Mouse (Mus musculus): ENCODE data around the gene Haspin.
A peak's percentile ranks its signal among the peaks of the same experiment; 100 is the strongest.

The Haspin gene

GRCm38 (mm10) chr11:73144261-73144681 is 6.2 kb upstream of the Haspin start:
- DNase-seq (ENCODE audit: low spot score) = no peak

- no peak for DNase-seq (ENCODE audit: low spot score)
These were observed 978 bp downstream of the Haspin start for GRCm38 (mm10) chr11:73137116-73137515.

- DNase-seq (ENCODE audit: low spot score) = no peak
These were observed 1.5 kb downstream of the Haspin start for GRCm38 (mm10) chr11:73136587-73136986.

DNA sequence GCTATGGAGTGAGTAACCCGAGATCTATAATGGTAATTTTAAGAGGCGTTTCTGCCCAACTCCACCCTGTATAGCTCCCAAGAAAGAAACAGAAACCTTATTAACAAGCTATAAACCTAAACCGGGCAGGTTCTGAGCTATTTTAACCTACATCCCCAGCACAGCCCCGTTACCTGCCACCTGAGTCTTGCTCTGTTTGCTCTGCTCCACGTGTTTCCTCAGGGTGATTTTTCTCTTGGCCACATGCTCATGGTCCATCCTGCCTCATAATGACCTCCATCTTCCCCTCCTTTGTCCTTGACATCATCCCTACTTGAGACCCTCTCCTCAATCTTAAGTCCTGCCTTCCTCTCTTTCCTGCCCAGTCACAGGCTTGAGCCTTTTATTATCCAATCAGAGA is 3.9 kb downstream of the Haspin start:
- no peak for DNase-seq (ENCODE audit: low spot score)

DNA sequence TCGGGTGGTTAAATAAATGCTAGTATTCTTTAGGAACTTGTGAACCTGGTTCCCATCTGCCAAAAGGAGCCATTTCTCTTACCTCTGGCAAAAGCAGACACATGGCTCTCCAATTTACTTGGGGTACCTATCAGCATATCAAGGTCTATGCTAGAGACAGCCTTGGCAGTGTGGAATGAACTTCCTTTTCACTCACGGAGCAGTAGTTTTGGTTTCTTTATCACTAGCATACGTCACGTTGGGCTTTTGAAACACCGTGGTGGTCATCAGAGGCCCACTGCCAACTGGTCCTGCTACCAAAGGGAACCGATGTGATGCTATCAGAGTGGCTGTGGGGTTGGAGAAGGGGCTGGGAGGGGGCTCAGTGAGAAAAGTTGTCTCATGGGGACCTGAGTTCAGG is 5.1 kb downstream of the Haspin start:
- no peak for DNase-seq (ENCODE audit: low spot score)

- no peak for DNase-seq (ENCODE audit: low spot score)
These were observed 7.1 kb downstream of the Haspin start for GRCm38 (mm10) chr11:73131020-73131419.

GRCm38 (mm10) chr11:73126495-73126894 is 11.6 kb downstream of the Haspin start:
- no peak for DNase-seq (ENCODE audit: low spot score)

- DNase-seq (ENCODE audit: low spot score) = no peak
These were observed 26.7 kb downstream of the Haspin start for GRCm38 (mm10) chr11:73111414-73111813.

- no peak for DNase-seq (ENCODE audit: low spot score)
These were observed 28.2 kb downstream of the Haspin start for GRCm38 (mm10) chr11:73109941-73110340.

DNA sequence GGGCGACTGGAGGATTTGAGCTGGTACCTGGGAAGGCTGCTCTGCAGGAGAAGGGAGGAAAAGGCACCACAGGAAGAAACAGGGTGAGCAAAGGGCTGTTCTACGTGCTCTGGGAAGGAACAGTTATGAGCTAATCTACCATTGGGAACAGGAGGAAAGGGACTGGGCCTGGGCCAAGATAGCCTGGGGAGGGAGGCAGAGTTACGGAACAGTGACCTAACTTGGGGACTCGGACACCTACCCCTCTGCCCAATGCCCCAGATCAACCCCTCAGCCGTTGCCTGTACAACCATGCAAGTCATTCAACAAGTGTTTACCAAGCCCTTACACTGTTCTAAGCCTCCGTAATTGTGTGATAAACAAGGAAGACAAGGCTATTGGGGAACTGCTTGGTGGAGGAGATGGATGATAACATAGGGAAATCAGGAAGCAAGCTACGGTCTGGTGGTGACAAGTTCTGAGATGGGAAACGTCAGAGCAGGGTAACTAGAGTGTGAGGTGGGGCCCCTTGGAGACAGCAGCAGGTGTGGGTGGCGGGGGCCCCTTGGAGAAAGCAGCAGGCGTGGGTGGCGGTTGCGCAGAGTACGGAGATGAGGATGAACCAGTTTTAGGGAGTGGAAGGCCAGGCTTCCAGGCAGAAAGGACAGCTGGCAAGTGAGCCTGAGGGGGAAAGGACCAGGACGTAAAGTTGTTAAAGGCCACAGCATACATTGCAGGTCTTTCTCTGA is 29.0 kb downstream of the Haspin start:
- DNase-seq (ENCODE audit: low spot score) = no peak

DNA sequence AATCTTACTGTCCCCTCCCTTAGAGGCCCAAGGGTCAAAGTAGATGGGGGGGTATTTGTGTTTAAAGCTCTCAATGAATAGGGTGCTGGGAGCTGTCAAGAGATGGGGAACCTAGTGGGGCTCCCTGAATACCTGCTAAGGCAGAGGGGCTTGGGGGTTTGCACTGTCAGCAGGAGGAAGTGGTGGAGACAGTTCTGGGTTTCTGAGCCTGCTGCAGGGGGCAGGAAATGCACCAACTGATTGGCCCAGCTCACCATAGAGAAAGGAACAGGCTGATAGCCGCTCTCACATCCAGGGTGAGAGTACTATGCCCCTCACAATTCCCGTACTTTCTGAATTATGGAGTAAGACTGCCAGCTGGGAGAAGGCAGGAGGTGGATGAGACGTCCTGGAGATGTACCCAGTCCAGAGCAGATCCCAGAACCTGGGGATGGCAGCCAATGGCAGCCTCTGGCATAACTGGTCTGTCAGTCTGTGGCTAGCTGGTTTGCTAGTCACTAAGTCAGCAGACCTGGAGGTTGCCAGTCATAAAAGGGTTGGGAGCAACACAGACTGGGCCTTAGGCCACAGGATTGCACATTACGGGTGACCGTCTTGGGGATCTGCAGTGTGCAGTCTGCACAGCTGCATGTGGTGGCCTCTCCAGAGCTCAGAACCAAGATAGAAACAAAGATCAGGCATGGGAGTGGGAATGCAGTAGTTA is 29.7 kb downstream of the Haspin start:
- DNase-seq (ENCODE audit: low spot score) = no peak

DNA sequence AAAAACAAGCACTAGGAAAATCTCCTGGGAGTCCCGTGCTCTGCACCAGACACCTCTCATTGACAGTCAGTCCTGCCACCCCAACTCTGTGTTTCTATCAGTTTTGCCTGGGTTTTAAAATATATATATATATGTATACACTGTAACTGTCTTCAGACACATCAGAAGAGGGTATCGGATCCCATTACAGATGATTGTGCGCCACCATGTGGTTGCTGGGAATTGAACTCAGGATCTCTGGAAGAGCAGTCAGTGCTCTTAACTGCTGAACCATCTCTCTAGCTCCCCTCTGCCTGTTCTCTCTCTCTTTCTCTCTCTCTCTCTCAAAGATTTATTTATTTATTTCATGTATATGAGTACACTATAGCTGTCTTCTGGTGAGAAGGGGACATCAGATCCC is 30.7 kb downstream of the Haspin start:
- DNase-seq (ENCODE audit: low spot score) = peak; percentile 41

DNA sequence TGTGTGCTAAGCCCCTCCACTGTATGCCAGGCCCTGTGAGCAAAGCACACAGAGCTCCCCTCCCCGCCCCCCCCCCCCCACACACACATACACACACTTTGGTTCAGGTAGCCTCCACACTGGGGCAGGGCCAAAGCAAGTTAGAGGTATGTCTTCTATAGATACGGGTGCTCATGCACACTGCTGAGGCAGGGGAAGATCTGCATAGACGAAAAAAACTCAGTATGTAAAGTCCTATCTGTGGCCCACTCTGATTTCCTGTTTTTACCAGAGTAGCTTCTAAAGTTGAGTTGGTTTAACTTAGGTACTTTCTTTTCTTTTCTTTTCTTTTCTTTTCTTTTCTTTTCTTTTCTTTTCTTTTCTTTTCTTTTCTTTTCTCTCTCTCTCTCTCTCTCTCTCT is 32.8 kb downstream of the Haspin start:
- DNase-seq (ENCODE audit: low spot score) = no peak

GRCm38 (mm10) chr11:73101308-73101707 is 36.8 kb downstream of the Haspin start:
- no peak for DNase-seq (ENCODE audit: low spot score)

GRCm38 (mm10) chr11:73099976-73100750 is 37.9 kb downstream of the Haspin start:
- no peak for DNase-seq (ENCODE audit: low spot score)

- no peak for DNase-seq (ENCODE audit: low spot score)
These were observed 39.2 kb downstream of the Haspin start for GRCm38 (mm10) chr11:73098860-73099259.

DNA sequence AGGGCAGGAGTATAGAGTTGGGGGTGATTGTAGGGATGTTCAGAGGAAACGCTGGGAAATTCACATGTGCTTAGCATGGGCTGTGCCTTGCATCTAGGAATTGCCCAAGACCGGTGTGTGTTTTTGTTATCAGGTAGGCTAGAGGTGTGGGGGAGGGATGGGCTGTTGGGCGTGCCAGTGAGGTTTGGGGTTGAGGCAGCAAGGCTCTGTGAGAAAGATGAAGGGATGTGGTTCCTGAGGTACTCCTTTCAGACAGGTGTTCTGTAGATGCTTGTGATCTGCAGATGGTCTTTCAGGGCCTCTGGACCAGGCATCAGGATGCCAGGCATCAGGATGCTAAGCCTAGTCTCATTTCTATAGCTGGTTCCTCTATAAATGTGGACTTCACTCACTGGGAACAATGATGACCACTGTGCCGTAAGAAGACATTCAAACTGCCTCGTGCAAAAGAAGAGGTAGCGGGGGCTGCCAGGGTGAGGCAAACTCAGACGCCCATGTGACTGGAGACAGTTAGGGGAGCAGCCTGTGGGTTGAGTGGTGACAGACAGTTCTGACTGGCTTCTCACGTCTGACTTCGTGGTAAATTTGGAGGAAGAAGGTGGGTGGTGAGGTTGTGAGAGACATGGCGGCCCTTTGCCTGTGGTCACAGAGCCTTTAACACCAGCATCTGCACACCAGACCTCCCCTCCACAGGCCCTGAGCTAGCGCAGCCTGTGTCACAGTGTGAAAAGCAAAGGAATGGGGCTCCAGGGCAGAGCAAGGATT is 43.7 kb downstream of the Haspin start:
- DNase-seq (ENCODE audit: low spot score) = no peak

- no peak for DNase-seq (ENCODE audit: low spot score)
These were observed 45.2 kb downstream of the Haspin start for GRCm38 (mm10) chr11:73092877-73093276.

GRCm38 (mm10) chr11:73092057-73092456 is 46.0 kb downstream of the Haspin start:
- DNase-seq (ENCODE audit: low spot score) = no peak

GRCm38 (mm10) chr11:73090826-73091225 is 47.3 kb downstream of the Haspin start:
- DNase-seq (ENCODE audit: low spot score) = no peak

DNA sequence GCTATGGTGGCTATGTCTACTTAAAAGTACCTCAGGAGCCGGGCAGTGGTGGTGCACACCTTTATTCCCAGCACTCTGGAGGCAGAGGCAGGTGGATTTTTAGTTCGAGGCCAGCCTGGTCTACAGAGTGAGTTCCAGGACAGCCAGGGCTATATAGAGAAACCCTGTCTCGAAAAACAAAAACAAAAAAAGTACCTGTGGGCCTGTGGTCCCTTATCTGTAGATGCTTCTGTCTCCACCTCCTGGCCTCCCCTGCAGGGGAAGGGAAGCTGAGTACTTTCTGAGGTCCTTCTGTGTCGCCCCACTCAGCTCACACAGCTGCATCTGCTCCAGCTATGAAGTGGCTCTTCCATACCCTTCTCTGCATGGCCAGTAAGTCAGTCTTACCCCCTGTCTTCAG is 47.8 kb downstream of the Haspin start, which contains the start of gene Itgae:
Gene Itgae, plus strand, starts transcription at position 301 of the 400 bp plus-strand sequence.
- no peak for DNase-seq (ENCODE audit: low spot score)

Measured in layer of hippocampus, adult 9-10 months (tissue).